Mouse (Mus musculus) heart, embryonic 12.5 days (tissue): ENCODE measurements around the gene Ccdc9. TPM values are rescaled to one million over a fixed set of nuclear protein-coding genes. Genes with fewer than 3 reads are reported as not detected.

ENCODE experiments used
- ATAC-seq: fragments of 200-750 bp; cut with Nextera tagmentation; 2 replicates; pipeline ENCODE4 v1.8.0; 2017; ENCODE audit warnings: moderate TSS enrichment, moderate library complexity; ENCODE audit not compliant: insufficient number of reproducible peaks, low FRiP score
- H3K27ac ChIP-seq: fragments of 300-500 bp; sonication (generic); 2 replicates; pipeline ENCODE4 v1.5.1; 2016; ENCODE audit warnings: mild to moderate bottlenecking, moderate library complexity; ENCODE audit not compliant: poor library complexity, severe bottlenecking
- H3K27me3 ChIP-seq: fragments of 300-500 bp; sonication (generic); replicated peaks from 2 replicates; pipeline ENCODE4 v1.6.1; 2016; ENCODE audit warnings: mild to moderate bottlenecking, moderate library complexity
- H3K36me3 ChIP-seq: fragments of 300-500 bp; sonication (generic); 2 replicates; pipeline ENCODE4 v1.6.1; 2016; ENCODE audit warnings: mild to moderate bottlenecking, moderate library complexity
- H3K4me1 ChIP-seq: fragments of 300-500 bp; sonication (generic); replicated peaks from 2 replicates; pipeline ENCODE4 v1.6.1; 2016; ENCODE audit warnings: mild to moderate bottlenecking
- H3K4me2 ChIP-seq: fragments of 300-500 bp; sonication (generic); 2 replicates; pipeline ENCODE4 v1.6.1; 2016; ENCODE audit warnings: mild to moderate bottlenecking, moderate library complexity
- H3K4me3 ChIP-seq: fragments of 300-500 bp; sonication (generic); 2 replicates; pipeline ENCODE4 v1.5.1; 2016; ENCODE audit warnings: mild to moderate bottlenecking
- H3K9ac ChIP-seq: fragments of 300-500 bp; sonication (generic); 2 replicates; pipeline ENCODE4 v1.6.1; 2016; ENCODE audit warnings: mild to moderate bottlenecking, moderate library complexity
- H3K9me3 ChIP-seq: fragments of 300-500 bp; sonication (generic); replicated peaks from 2 replicates; pipeline ENCODE4 v1.6.1; 2016; ENCODE audit warnings: mild to moderate bottlenecking, moderate library complexity
- WGBS: fragments of 180-500 bp; shearing (Covaris S2); methylation state at CpG from one replicate; pipeline ENCODE4 v1.1.7; 2016; 5-methylcytosine and 5-hydroxymethylcytosine counted together
- polyA plus RNA-seq: library from polyadenylated mRNA; unstranded; fragments of >200 nt; fragmentation: Nextera tagmentation; extraction: Ambion mirVana; gene quantifications from 2 replicates; pipeline ENCODE4 v1.2.1, GENCODE M21; 2016

Gene Ccdc9
- polyA plus RNA-seq, 1 experiment from 2014 or later, result 24.3 TPM

GRCm38 (mm10) chr7:16285450-16286025 is 1.1 kb downstream of the Ccdc9 start:
- Histone ChIP-seq H3K9ac (peak overlapping the region; percentile 14; the same call in 1 of the 2 replicates), H3K4me2 (peak overlapping the region; percentile 72)

GRCm38 (mm10) chr7:16284904-16285303 is 1.7 kb downstream of the Ccdc9 start:
- H3K27me3 ChIP-seq, result no peaks in the 10 kb centered on the region
- no peak for ATAC-seq
- peaks cover 12% of the 10 kb centered on the region for H3K4me1 ChIP-seq
- peak overlapping the region; percentile 95; the same call in 1 of the 2 replicates for H3K27ac ChIP-seq
- WGBS, result 71% methylated on average over 9 of the region's 9 CpGs
- peaks cover 44% of the 10 kb centered on the region for H3K36me3 ChIP-seq
- H3K9ac ChIP-seq, result peak overlapping the region; percentile 14; the same call in 1 of the 2 replicates
- H3K4me2 ChIP-seq, result peak overlapping the region; percentile 72
- no peaks in the 10 kb centered on the region for H3K9me3 ChIP-seq
- H3K4me3 ChIP-seq, result peak overlapping the region; percentile 64

More at GRCm38 (mm10) chr7:16285450-16286025, 1.1 kb downstream of the Ccdc9 start:
- WGBS, result 2% methylated on average over 14 of the region's 14 CpGs
- H3K27me3 ChIP-seq, result no peaks in the 10 kb centered on the region
- H3K27ac ChIP-seq, result peak overlapping the region; percentile 95
- H3K4me3 ChIP-seq, result peak overlapping the region; percentile 64
- peaks cover 38% of the 10 kb centered on the region for H3K36me3 ChIP-seq
- H3K4me1 ChIP-seq, result peaks cover 12% of the 10 kb centered on the region
- peak; percentile 39 for ATAC-seq
- H3K9me3 ChIP-seq, result no peaks in the 10 kb centered on the region

- Histone ChIP-seq H3K36me3 (peaks cover 51% of the 10 kb centered on the region), H3K27me3 (no peaks in the 10 kb centered on the region), H3K4me1 (peaks cover 12% of the 10 kb centered on the region), H3K9ac (no peak overlapping the region), H3K4me3 (no peak overlapping the region), H3K27ac (no peak overlapping the region), H3K9me3 (no peaks in the 10 kb centered on the region), H3K4me2 (no peak overlapping the region)
- ATAC-seq, result no peak
- WGBS, result 92% methylated on average over 8 of the region's 8 CpGs
These were observed 2.6 kb downstream of the Ccdc9 start for GRCm38 (mm10) chr7:16284001-16284400.

- 91% methylated on average over 13 of the region's 13 CpGs for WGBS
- peaks cover 12% of the 10 kb centered on the region for H3K4me1 ChIP-seq
- H3K9me3 ChIP-seq, result no peaks in the 10 kb centered on the region
- H3K27me3 ChIP-seq, result no peaks in the 10 kb centered on the region
- no peak overlapping the region for H3K4me2 ChIP-seq
- ATAC-seq, result no peak
- H3K9ac ChIP-seq, result no peak overlapping the region
- H3K4me3 ChIP-seq, result no peak overlapping the region
- H3K36me3 ChIP-seq, result peaks cover 68% of the 10 kb centered on the region
- no peak overlapping the region for H3K27ac ChIP-seq
These were observed 4.3 kb downstream of the Ccdc9 start for GRCm38 (mm10) chr7:16282334-16282733.

GRCm38 (mm10) chr7:16280721-16281120 is 5.9 kb downstream of the Ccdc9 start:
- H3K9me3 ChIP-seq, result no peaks in the 10 kb centered on the region
- H3K4me3 ChIP-seq, result no peak overlapping the region

GRCm38 (mm10) chr7:16274922-16275890 is 11.4 kb downstream of the Ccdc9 start:
- H3K27me3 ChIP-seq, result no peaks in the 10 kb centered on the region
- WGBS, result 81% methylated on average over 10 of the region's 10 CpGs
- no peak overlapping the region for H3K4me3 ChIP-seq
- H3K36me3 ChIP-seq, result peaks cover 52% of the 10 kb centered on the region
- no peak for ATAC-seq
- H3K9me3 ChIP-seq, result no peaks in the 10 kb centered on the region
- H3K27ac ChIP-seq, result no peak overlapping the region
- H3K4me2 ChIP-seq, result no peak overlapping the region
- H3K4me1 ChIP-seq, result peaks cover 32% of the 10 kb centered on the region
- H3K9ac ChIP-seq, result peak overlapping the region; percentile 21; the same call in 1 of the 2 replicates

More at GRCm38 (mm10) chr7:16280721-16281120, 5.9 kb downstream of the Ccdc9 start:
- H3K27ac ChIP-seq, result no peak overlapping the region
- no peak overlapping the region for H3K4me2 ChIP-seq
- H3K4me1 ChIP-seq, result peaks cover 12% of the 10 kb centered on the region
- H3K36me3 ChIP-seq, result peaks cover 84% of the 10 kb centered on the region
- WGBS, result 85% methylated on average over 11 of the region's 11 CpGs
- ATAC-seq, result no peak
- H3K9ac ChIP-seq, result no peak overlapping the region
- no peaks in the 10 kb centered on the region for H3K27me3 ChIP-seq

GRCm38 (mm10) chr7:16273766-16274140 is 12.8 kb downstream of the Ccdc9 start:
- Histone ChIP-seq H3K27me3 (peaks cover under 1% of the 10 kb centered on the region; the same call in 1 of the 2 replicates), H3K4me2 (peak overlapping the region; percentile 81), H3K9ac (peak overlapping the region; percentile 76), H3K9me3 (no peaks in the 10 kb centered on the region), H3K4me1 (peaks cover 32% of the 10 kb centered on the region), H3K27ac (peak overlapping the region; percentile 82), H3K36me3 (peaks cover 39% of the 10 kb centered on the region), H3K4me3 (peak overlapping the region; percentile 79)
- under 1% methylated on average over 18 of the region's 18 CpGs for WGBS
- ATAC-seq, result peak; percentile 77

GRCm38 (mm10) chr7:16273081-16273765 is 13.4 kb downstream of the Ccdc9 start, which contains the start of gene Inafm1:
Gene Inafm1, minus strand, starts transcription at chr7:16273617.
- WGBS, result 3% methylated on average over 34 of the region's 49 CpGs
- Histone ChIP-seq H3K9ac (peak within 1 kb of the TSS; percentile 76), H3K27ac (peak within 1 kb of the TSS; percentile 82), H3K4me2 (peak within 1 kb of the TSS; percentile 81), H3K27me3 (peaks cover 3% of the 10 kb centered on the region; the same call in 1 of the 2 replicates), H3K36me3 (peaks cover 38% of the 10 kb centered on the region), H3K4me3 (peak within 1 kb of the TSS; percentile 79), H3K4me1 (peaks cover 32% of the 10 kb centered on the region), H3K9me3 (no peaks in the 10 kb centered on the region)
- peak; percentile 89 for ATAC-seq

GRCm38 (mm10) chr7:16272681-16273080 is 13.9 kb downstream of the Ccdc9 start:
- peak overlapping the region; percentile 81 for H3K4me2 ChIP-seq
- peak overlapping the region; percentile 76 for H3K9ac ChIP-seq
- peaks cover 3% of the 10 kb centered on the region; the same call in 1 of the 2 replicates for H3K27me3 ChIP-seq
- peaks cover 32% of the 10 kb centered on the region for H3K36me3 ChIP-seq
- H3K4me3 ChIP-seq, result peak overlapping the region; percentile 79
- peak; percentile 85 for ATAC-seq
- H3K27ac ChIP-seq, result peak overlapping the region; percentile 82
- 0% methylated on average over 42 of the region's 46 CpGs for WGBS
- H3K9me3 ChIP-seq, result no peaks in the 10 kb centered on the region
- peaks cover 32% of the 10 kb centered on the region for H3K4me1 ChIP-seq

- Histone ChIP-seq H3K9ac (no peak overlapping the region), H3K36me3 (peaks cover 17% of the 10 kb centered on the region), H3K4me3 (no peak overlapping the region), H3K4me2 (no peak overlapping the region), H3K9me3 (peaks cover 2% of the 10 kb centered on the region; the same call in 1 of the 2 replicates), H3K27me3 (peaks cover 3% of the 10 kb centered on the region; the same call in 1 of the 2 replicates), H3K27ac (no peak overlapping the region), H3K4me1 (peaks cover 32% of the 10 kb centered on the region)
- ATAC-seq, result no peak
- 78% methylated on average over 1 of the region's 1 CpGs for WGBS
These were observed 15.5 kb downstream of the Ccdc9 start for GRCm38 (mm10) chr7:16271139-16271538.
